Mouse (Mus musculus): Measurements from ENCODE around the gene Lypla2. TPM values are rescaled to one million over a fixed set of nuclear protein-coding genes. Genes with fewer than 3 reads are reported as not detected.
A peak's percentile ranks its signal among the peaks of the same experiment; 100 is the strongest.

The Lypla2 gene
- total RNA-seq, 2 experiments from 2014 or later, result 22.8 to 27.2 TPM

DNA sequence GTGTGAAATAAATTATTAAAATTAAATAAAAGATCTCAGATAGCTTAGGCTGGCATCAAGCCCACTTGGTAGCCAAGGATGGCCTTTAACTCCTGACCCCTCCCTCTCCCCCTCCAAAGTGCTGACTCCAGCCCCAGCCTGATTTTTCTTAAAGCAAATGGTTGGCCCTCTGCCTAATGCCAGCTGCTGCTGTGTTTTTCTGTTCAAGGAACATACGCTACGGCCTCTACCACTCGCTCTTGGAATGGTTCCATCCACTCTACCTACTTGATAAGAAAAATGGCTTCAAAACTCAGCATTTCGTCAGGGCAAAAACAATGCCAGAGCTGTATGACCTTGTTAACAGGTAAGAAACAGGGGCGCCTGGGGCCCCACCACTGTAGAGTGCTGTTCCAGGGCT lies 47.1 kb downstream of the Lypla2 start:
- intact Hi-C loops (cut with DNase I), result no loop called here
- DNase-seq, result no peak

DNA sequence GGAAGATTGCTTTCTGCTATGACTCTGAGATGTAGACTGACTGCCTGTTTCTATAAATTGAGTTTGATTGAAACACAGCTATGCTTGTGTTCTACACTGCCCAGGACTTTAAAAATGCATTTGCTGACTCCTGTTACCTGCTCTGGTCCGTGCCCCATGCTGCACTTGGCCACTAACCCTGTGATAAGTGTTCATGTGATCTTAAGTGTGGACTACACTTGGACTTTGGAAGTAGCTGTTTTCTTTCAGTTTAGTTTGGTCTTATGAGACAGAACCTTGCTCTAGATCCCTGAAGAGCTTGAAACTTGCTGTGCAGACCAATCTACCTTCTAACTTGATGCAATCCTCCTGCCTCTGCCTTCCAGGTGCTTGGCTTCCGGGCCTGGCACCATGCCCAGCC lies 48.0 kb downstream of the Lypla2 start:
- no peak for DNase-seq
- intact Hi-C loops (cut with DNase I), result no loop called here

DNA sequence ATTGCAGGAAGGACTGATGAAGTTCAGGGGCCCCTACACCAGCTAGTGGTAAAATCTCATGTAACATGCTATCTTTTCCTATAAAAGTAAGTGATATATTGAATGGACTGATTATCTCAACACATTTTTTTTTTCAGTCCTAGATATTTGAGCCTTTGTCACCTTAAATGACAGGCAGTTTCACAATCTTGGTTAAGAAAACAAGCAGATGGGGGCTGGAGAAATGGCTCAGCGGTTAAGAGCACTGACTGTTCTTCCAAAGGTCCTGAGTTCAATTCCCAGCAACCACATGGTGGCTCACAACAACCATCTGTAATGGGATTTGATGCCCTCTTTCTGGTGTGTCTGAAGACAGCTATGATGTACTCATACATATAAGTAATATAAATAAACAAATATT lies 50.2 kb downstream of the Lypla2 start:
- DNase-seq, result no peak
- intact Hi-C loops (cut with DNase I), result no loop called here

DNA sequence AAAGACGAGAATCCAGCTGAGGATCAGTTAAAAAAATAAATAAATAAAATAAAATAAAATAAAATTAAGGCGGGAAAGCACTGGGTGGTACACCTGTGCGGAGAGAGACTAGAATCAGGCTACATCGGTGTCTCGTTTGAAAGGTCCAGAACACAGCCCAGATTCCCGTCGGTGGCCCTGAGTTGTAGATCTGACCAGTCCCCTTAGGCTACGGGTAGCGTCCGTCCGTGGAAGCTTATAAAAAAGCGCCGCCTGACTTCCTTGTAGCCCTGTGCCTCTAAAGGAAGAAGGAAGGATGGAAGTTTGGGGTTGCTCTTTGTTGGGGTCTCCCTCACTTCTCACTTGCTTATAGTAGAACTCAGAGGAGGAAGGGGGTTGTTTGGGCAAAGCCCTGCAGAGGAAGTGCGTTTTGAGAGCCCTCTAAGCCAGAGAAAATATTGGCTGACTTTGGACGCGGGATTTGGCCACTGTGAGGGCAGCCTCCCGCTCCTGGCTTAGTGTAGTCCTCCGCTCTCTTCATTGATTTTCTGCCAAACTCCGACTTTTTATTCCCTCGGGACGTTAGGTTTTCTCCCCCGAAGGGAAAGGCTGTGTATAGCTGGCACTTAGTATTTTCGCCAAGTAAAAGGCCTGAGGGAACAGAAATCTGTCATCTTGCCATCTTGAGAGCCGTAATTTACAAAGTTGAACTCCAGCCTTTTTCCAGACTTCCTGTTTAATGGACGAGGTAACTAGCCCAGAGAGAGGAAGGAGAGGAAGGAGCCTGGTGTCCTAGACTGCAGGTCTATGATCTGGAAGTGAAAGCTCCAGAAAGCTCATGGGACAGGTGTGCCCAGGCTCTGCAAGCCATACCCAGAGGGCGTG lies 50.9 kb downstream of the Lypla2 start:
- intact Hi-C loops (cut with DNase I), result no loop called here
- DNase-seq, result no peak

DNA sequence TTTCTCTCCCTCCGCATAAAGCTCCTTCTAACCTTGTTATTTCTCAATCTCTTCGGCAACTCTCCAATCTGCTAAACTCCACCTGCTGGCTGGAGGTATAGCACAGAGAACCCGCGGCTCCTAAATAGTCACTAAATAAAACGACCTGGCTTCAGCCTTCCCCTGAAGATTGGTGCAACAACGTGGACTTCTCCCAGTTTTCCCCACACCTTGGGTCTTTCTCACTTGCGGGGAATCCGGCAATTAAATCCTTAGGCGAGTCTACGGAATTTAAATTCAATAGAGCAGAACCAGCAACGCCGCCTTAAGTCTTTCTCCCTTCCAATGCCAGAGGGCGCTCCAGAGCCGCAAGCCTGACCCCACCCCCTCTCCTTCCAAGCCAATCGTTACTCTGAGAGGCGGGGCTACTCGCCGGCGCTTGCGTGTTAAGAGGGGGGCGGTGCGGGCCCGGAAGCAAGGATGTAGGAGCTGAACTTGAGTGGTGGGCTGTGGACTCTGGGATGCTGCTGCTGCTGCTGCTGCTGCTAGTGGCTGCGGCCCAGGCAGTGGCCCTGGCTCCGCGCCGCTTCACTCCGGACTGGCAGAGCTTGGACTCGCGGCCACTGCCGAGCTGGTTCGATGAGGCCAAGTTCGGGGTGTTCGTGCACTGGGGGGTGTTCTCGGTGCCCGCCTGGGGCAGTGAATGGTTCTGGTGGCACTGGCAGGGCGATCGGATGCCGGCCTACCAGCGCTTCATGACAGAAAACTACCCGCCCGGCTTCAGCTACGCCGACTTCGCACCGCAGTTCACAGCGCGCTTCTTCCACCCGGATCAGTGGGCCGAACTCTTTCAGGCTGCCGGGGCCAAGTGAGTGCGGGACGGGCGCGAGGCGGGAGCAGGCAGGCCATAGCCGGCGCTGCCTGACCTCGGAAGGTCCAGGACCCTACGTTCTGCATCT lies 51.9 kb downstream of the Lypla2 start, which contains the start of gene Fuca1:
Gene Fuca1 (plus strand): TSS at position 432 of the 938 bp plus-strand sequence.
- intact Hi-C loops (cut with DNase I), result no loop called here
- DNase-seq, result peak; percentile 93 to 95

DNA sequence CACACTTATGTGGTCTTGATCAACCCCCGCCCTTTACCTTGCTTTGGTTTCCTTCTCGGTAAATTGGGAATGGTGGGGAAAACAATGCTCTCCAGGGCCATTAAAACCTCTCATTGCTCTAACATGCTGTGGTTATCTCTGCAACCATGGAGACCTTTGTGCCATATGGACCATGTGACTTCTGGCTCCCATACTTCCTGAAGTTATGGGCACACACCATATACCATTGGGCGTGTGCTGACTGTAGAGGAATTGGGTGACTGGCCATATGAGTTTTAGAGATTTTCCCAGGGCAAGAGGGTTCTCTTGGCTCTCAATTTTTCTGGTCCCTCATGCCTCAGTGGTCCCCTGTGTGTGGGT lies 53.2 kb downstream of the Lypla2 start:
- intact Hi-C loops (cut with DNase I), result no loop called here
- no peak for DNase-seq

DNA sequence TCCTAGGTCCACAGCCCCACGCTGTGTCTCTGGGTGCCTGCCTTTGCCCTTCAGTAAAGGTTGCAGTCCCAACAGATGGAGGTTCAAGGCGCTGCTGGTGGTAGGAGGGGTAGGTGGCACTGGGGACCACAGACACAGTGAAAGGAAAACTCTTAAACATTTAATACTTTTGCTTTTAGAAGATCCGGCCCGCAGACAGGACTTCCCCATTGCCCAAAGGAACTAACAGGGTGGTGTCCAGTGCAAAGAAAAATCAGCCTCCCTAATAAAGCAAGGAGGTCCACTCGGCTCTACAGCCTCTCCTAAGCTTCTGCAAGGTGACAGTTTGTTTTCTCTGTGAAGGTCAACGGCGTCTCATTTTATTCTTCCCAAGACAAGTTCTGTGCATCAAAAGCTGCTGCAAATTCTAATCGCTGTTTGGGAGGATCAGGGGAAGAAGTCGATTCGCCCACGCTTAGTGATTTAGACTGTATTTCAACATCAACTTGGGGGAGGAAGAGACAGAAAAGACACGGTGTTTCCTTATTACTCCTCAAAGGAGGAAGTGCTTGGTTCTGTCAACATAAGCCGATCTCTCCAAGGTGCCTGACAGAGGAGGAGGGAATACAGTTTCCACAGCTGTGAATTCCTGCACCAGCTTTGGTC lies 53.7 kb downstream of the Lypla2 start:
- intact Hi-C loops (cut with DNase I), result no loop called here
- no peak for DNase-seq

Other genes starting within 250 kb of the Lypla2 start
- not detected for gene Il22ra1, start 244.5 kb downstream of the Lypla2 start, total RNA-seq (2021)
- gene Myom3, start 212.9 kb downstream of the Lypla2 start, total RNA-seq (2021), result 10 to 100 TPM; 23.1 to 57.4 TPM
- 10 to 100 TPM; 23.7 to 23.9 TPM for gene Srsf10, start 116.9 kb downstream of the Lypla2 start, total RNA-seq (2021)
- gene Pnrc2, start 98.8 kb downstream of the Lypla2 start, total RNA-seq (2021), result 10 to 100 TPM; 25.4 to 31.2 TPM
- gene Cnr2, start 77.2 kb downstream of the Lypla2 start, total RNA-seq (2021), result under 1 TPM; 0.07 to 0.08 TPM
- 10 to 100 TPM; 16.4 to 18.7 TPM for gene Fuca1, start 51.9 kb downstream of the Lypla2 start, total RNA-seq (2021)
- 10 to 100 TPM; 38.7 to 39.0 TPM for gene Hmgcl, start 26.2 kb downstream of the Lypla2 start, total RNA-seq (2021)
- gene Gale, start 8.9 kb downstream of the Lypla2 start, total RNA-seq (2021), result under 1 TPM; 0.49 to 0.69 TPM
- 10 to 100 TPM; 21.3 to 23.9 TPM for gene Pithd1, start 14.6 kb upstream of the Lypla2 start, total RNA-seq (2021)
- gene Eloa, start 49.1 kb upstream of the Lypla2 start, total RNA-seq (2021), result 10 to 100 TPM; 50.3 to 60.4 TPM
- 100 to 1,000 TPM; 188 to 251 TPM for gene Rpl11, start 80.8 kb upstream of the Lypla2 start, total RNA-seq (2021)
- 10 to 100 TPM; 13.8 to 14.1 TPM for gene Id3, start 170.9 kb upstream of the Lypla2 start, total RNA-seq (2021)
- gene E2f2, start 199.8 kb upstream of the Lypla2 start, total RNA-seq (2021), result 1 to 10 TPM; 1.3 to 1.9 TPM
- gene Asap3, start 233.7 kb upstream of the Lypla2 start, total RNA-seq (2021), result 1 to 10 TPM; 1.8 to 2.1 TPM

Measured in gastrocnemius, postnatal 36 days (tissue).